Mouse (Mus musculus): ENCODE data around the gene Ncdn.

DNA sequence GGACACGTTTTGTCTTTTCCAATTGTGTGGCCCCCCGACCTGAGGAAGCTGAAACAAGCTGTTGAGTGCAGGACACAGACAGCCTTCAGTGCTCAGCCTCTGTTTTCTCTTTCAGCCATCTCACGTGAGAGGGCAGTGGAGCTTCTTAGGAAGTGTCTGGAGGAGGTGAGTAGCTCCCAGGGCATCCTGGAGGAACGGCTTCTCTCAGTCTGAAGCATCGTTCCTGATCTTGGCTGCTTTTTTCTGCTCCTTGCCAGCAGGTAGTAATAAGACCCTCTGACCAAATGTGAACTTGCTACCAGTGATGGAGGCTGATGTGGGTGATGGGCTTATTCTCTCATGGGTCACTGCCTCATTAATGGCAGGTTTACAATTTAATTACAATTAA lies 45.8 kb downstream of the Ncdn start:
- TF ChIP-seq CTCF (IDR thresholded peaks at IDR 0.05; ENCODE audit: low read depth, low read length) (no peak), POLR2A (IDR thresholded peaks at IDR 0.05; ENCODE audit: borderline replicate concordance, low read depth, low read length) (no peak)
